Mouse (Mus musculus) right cerebral cortex, postnatal 14 days (tissue): Measurements from ENCODE around the gene Vezt.

Source experiments
- DNase-seq: peaks from one replicate; pipeline ENCODE4 v3.0.0; 2022

Vezt gene

DNA sequence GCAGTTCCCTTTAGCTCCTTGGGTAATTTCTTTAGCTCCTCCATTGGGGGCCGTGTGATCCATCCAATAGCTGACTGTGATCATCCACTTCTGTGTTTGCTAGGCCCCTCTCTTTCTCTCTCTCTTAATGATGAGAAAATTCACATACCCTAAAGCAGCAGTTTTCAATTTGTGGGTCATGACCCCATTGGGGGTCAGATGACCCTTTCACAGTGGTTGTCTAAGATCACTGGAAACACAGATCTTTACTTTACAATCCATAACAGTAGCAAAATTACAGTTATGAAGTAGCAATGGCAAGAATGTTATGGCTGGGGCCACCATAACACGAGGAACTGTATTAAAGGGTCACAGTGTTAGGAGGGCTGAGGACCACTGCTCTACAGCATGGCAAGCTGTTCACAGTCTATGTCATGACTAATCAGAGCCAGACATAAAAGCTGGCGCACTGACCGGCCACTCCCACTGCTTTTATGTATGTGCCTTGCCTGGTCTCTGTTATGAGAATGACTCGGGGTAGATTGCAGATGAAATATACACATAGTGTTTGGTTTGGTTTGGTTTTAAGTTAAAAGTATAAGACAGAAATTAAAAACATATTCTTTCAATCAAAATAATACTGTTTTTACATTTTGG lies 125.7 kb downstream of the Vezt start:
- no peak for DNase-seq

GRCm38 (mm10) chr10:93909015-93909414 lies 126.6 kb downstream of the Vezt start:
- DNase-seq, result no peak

DNA sequence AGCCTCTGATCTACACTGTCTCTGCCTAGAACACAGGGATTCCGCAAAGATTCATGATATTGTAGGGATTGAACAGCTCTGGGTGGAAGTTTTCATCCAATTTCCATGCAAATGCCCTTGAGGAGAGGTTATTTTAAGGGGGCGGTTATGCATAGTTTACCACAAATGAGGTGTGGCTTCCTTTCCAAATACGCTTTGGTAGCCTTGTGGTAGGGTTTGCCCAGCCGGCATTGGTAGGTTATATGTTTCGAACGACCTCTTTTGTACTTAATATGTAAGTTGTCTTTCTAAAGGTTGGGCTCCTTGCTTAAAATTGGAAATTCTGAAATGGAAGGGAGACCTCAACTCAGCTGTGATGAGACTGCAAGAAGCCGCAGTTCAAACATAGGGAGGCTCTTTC lies 127.1 kb downstream of the Vezt start:
- DNase-seq, result no peak

GRCm38 (mm10) chr10:93907376-93907775 lies 128.2 kb downstream of the Vezt start:
- no peak for DNase-seq

- DNase-seq, result no peak
Observed at GRCm38 (mm10) chr10:93899907-93900306, 135.7 kb downstream of the Vezt start.

DNA sequence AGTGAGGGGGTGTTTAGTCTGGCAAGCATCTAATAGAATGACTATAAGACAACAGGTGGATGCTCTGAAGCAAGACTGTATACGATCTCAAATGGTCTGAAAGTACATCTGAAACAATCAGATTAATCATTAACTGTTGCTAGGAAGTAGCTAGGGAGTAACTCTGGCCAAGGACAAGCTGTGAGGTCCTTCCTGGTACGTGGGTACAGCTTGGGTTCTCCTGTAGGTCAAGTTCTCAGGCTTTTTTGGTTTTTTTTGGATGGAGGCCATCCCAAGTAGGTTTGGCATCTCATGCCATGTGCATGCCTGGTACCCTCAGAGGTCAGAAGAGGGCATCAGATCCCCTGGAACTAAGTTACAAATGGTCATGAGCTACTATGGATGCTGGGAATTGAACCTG lies 136.3 kb downstream of the Vezt start:
- no peak for DNase-seq

DNA sequence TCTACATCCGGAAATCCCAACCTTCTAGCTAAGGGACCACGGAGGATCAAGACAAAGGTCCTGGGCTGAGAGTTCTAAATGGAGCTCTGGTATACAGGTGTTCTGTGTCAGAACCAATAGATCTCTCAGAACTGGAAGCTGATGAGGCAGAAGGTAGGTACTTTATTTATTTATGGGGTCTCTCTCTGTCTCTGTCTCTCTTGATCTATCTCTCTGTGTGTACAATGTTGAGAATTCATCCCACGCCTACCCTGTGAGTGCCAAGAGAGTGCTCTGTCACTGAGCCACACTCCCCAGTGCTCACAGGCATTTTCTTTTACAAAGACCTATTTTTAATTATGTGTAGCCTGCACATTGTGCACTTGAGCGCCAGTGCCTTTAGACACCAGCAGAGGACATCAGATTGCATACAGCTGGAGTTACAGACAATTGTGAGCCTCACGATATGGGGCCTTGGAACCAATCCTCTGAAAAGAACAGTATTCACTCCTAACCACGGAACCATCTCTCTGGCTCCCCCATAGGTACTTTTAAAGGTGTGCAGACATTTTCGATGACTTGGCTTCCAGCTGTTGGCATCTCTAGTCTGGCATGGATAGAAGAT lies 138.5 kb downstream of the Vezt start, which contains the start of gene Metap2:
Gene Metap2, minus strand, starts transcription at position 51 of the 604 bp plus-strand sequence.
- no peak for DNase-seq

DNA sequence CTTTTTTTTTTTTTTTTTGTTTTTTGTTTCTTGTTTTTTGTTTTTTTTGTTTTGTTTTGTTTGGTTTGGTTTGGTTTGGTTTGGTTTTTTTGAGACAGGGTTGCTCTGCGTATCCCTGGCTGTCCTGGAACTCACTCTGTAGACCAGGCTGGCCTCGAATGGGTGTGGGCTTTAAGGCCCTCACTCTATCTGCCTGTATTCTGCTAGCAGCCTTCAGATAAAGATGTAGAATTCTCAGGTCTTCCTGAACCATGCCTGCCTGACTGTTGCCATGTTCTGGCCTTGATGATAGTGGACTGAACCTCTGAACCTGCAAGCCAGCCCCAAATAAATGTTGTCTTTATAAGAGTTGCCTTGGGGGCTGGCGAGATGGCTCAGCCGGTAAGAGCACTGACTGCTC lies 143.1 kb downstream of the Vezt start:
- DNase-seq, result no peak

- DNase-seq, result no peak
Observed at GRCm38 (mm10) chr10:93891031-93891430, 144.6 kb downstream of the Vezt start.

DNA sequence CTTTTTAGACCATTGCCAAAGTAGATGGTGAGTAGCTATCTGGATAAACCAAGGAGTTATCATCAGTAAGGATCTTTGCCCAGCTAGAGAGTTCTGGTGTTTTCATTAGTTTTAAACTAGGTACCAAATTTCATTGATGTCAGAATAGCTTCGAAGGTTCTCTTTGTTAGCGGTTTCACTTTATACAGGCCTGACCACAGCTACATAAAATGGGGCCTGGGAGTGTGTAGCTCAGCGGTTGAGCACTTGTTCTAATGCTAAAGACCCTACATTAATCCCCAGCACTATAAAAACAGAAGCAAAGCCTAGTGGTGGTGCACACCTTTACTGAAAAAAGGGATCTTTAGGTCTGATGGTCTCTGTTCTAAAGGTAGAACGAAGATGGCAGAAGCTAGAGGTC lies 145.1 kb downstream of the Vezt start:
- no peak for DNase-seq

- peak; percentile 30 for DNase-seq
Observed at GRCm38 (mm10) chr10:93889976-93890375, 145.6 kb downstream of the Vezt start.

- peak; percentile 87 for DNase-seq
Observed at GRCm38 (mm10) chr10:93889579-93889950, 146.1 kb downstream of the Vezt start.
